Mouse (Mus musculus) intestine, postnatal 0 days (tissue): Measurements from ENCODE around the gene Dnaic2. TPM values are rescaled to one million over a fixed set of nuclear protein-coding genes. Genes with fewer than 3 reads are reported as not detected.

Experiments
- ATAC-seq: fragments of 200-750 bp; cut with Nextera tagmentation; 2 replicates; pipeline ENCODE4 v1.8.0; 2017; ENCODE audit warnings: mild to moderate bottlenecking, moderate TSS enrichment, moderate library complexity
- H3K27ac ChIP-seq: fragments of 300-500 bp; sonication (generic); 2 replicates; pipeline ENCODE4 v1.5.1; 2014; ENCODE audit warnings: mild to moderate bottlenecking, low read depth, low read length, moderate library complexity
- H3K27me3 ChIP-seq: fragments of 300-500 bp; sonication (generic); replicated peaks from 2 replicates; pipeline ENCODE4 v1.6.1; 2014; ENCODE audit warnings: low read length, mixed read lengths; ENCODE audit not compliant: control insufficient read depth, insufficient read depth
- H3K36me3 ChIP-seq: fragments of 300-500 bp; sonication (generic); 2 replicates; pipeline ENCODE4 v1.6.1; 2014; ENCODE audit warnings: mild to moderate bottlenecking, moderate library complexity; ENCODE audit not compliant: control insufficient read depth, insufficient read depth
- H3K4me1 ChIP-seq: fragments of 300-500 bp; sonication (generic); replicated peaks from 2 replicates; pipeline ENCODE4 v1.6.1; 2014; ENCODE audit warnings: antibody characterized with exemption, low read length, mixed read lengths; ENCODE audit not compliant: control insufficient read depth, insufficient read depth
- H3K4me2 ChIP-seq: fragments of 300-500 bp; sonication (generic); replicated peaks from 2 replicates; pipeline ENCODE4 v1.6.1; 2014; ENCODE audit warnings: low read depth, mild to moderate bottlenecking, moderate library complexity
- H3K4me3 ChIP-seq: fragments of 300-500 bp; sonication (generic); 2 replicates; pipeline ENCODE4 v1.5.1; 2014; ENCODE audit warnings: low read depth, low read length
- H3K9ac ChIP-seq: fragments of 300-500 bp; sonication (generic); 2 replicates; pipeline ENCODE4 v1.6.1; 2014; ENCODE audit warnings: mild to moderate bottlenecking, low read depth, low read length
- H3K9me3 ChIP-seq: fragments of 300-500 bp; sonication (generic); 2 replicates; pipeline ENCODE4 v1.6.1; 2016; ENCODE audit warnings: mixed run types; ENCODE audit not compliant: control insufficient read depth
- CTCF ChIP-seq: sonication (generic); IDR thresholded peaks from 2 replicates; pipeline ENCODE4 v1.5.1; 2016; ENCODE audit warnings: low read depth, mild to moderate bottlenecking, control low read depth, antibody characterized with exemption, moderate library complexity
- WGBS: fragments of 180-500 bp; shearing (Covaris S2); extraction: QIAGEN DNeasy Blood & Tissue Kit; methylation state at CpG from one replicate; pipeline ENCODE4 v1.1.7; 2014; 5-methylcytosine and 5-hydroxymethylcytosine counted together
- polyA plus RNA-seq: library from polyadenylated mRNA; unstranded; fragments of >200 nt; fragmentation: Nextera tagmentation; extraction: Ambion mirVana; gene quantifications from 2 replicates; pipeline ENCODE4 v1.2.1, GENCODE M21; 2015

Dnaic2 gene
- polyA plus RNA-seq, 1 experiment from 2014 or later, result 0.22 TPM

- Histone ChIP-seq H3K9me3 (no peaks in the 10 kb centered on the region), H3K36me3 (peaks cover 54% of the 10 kb centered on the region), H3K27ac (no peak overlapping the region), H3K27me3 (no peaks in the 10 kb centered on the region), H3K4me1 (no peaks in the 10 kb centered on the region), H3K4me2 (no peak overlapping the region), H3K9ac (no peak overlapping the region), H3K4me3 (no peak overlapping the region)
- no peak for TF ChIP-seq CTCF
- ATAC-seq, result no peak
- 81% methylated on average over 2 of the region's 2 CpGs for WGBS
These were observed 32.8 kb upstream of the Dnaic2 start for GRCm38 (mm10) chr11:114694451-114694850.

- Histone ChIP-seq H3K27ac (no peak overlapping the region; the same call in 1 of the 2 replicates), H3K36me3 (peaks cover 47% of the 10 kb centered on the region), H3K4me3 (no peak overlapping the region), H3K27me3 (no peaks in the 10 kb centered on the region), H3K4me2 (no peak overlapping the region), H3K9ac (no peak overlapping the region), H3K9me3 (no peaks in the 10 kb centered on the region), H3K4me1 (no peaks in the 10 kb centered on the region)
- ATAC-seq, result no peak
- 86% methylated on average over 7 of the region's 7 CpGs for WGBS
- no peak for TF ChIP-seq CTCF
These were observed 28.7 kb upstream of the Dnaic2 start for GRCm38 (mm10) chr11:114698496-114698895.

GRCm38 (mm10) chr11:114699511-114699910 lies 27.7 kb upstream of the Dnaic2 start:
- no peak overlapping the region for H3K4me3 ChIP-seq
- no peak for ATAC-seq
- H3K27me3 ChIP-seq, result no peaks in the 10 kb centered on the region
- no peaks in the 10 kb centered on the region for H3K9me3 ChIP-seq
- 74% methylated on average over 12 of the region's 12 CpGs for WGBS
- no peak for TF ChIP-seq CTCF
- H3K36me3 ChIP-seq, result peaks cover 48% of the 10 kb centered on the region
- H3K27ac ChIP-seq, result no peak overlapping the region; the same call in 1 of the 2 replicates
- no peak overlapping the region for H3K9ac ChIP-seq
- no peaks in the 10 kb centered on the region for H3K4me1 ChIP-seq
- no peak overlapping the region for H3K4me2 ChIP-seq

- TF ChIP-seq CTCF, result no peak
- Histone ChIP-seq H3K9me3 (no peaks in the 10 kb centered on the region), H3K4me2 (no peak overlapping the region), H3K36me3 (peaks cover 56% of the 10 kb centered on the region), H3K9ac (no peak overlapping the region), H3K4me3 (no peak overlapping the region), H3K4me1 (no peaks in the 10 kb centered on the region), H3K27me3 (no peaks in the 10 kb centered on the region), H3K27ac (no peak overlapping the region)
- no peak for ATAC-seq
- 88% methylated on average over 15 of the region's 15 CpGs for WGBS
These were observed 24.8 kb upstream of the Dnaic2 start for GRCm38 (mm10) chr11:114702311-114702995.

GRCm38 (mm10) chr11:114702996-114703361 lies 24.2 kb upstream of the Dnaic2 start:
- Histone ChIP-seq H3K9ac (no peak overlapping the region), H3K9me3 (no peaks in the 10 kb centered on the region), H3K4me2 (no peak overlapping the region), H3K27ac (no peak overlapping the region), H3K4me3 (no peak overlapping the region), H3K27me3 (no peaks in the 10 kb centered on the region), H3K4me1 (no peaks in the 10 kb centered on the region), H3K36me3 (peaks cover 60% of the 10 kb centered on the region)
- ATAC-seq, result no peak
- 88% methylated on average over 6 of the region's 6 CpGs for WGBS
- no peak for TF ChIP-seq CTCF

- H3K9ac ChIP-seq, result no peak overlapping the region
- TF ChIP-seq CTCF, result no peak
- no peaks in the 10 kb centered on the region for H3K27me3 ChIP-seq
- ATAC-seq, result no peak
- H3K4me3 ChIP-seq, result no peak overlapping the region
- no peaks in the 10 kb centered on the region for H3K9me3 ChIP-seq
- H3K36me3 ChIP-seq, result peaks cover 63% of the 10 kb centered on the region
- no peaks in the 10 kb centered on the region for H3K4me1 ChIP-seq
- 77% methylated on average over 22 of the region's 22 CpGs for WGBS
- H3K4me2 ChIP-seq, result no peak overlapping the region
- no peak overlapping the region for H3K27ac ChIP-seq
These were observed 22.9 kb upstream of the Dnaic2 start for GRCm38 (mm10) chr11:114704071-114704913.
